Mouse (Mus musculus) T-helper 2 cell (primary cell): ENCODE measurements at regions not wholly inside any gene's neighbourhood (a gene's known extent, or its start where the extent isn't known, plus 50 kb on each side); places are given as distances from the start of the nearest gene placed in this dataset.
"Not testable (repeated sequence)": the region's sequence is repeated elsewhere in the genome, so short reads cannot be mapped to it uniquely, and the experiment has no call there.

ENCODE experiments used
- in situ Hi-C: fragments of 300-600 bp; cut with MboI, MseI; formaldehyde crosslinking; loops from one replicate; pipeline ENCODE4 v1.15.1; 2025; ENCODE audit warnings: high pct_unique_total_duplicates

- in situ Hi-C loops = no loop called here
Observed at GRCm38 (mm10) chr3:56981305-56981660, 320.5 kb downstream of the Tm4sf1 start.

- in situ Hi-C loops = no loop called here
Observed at GRCm38 (mm10) chr3:56980593-56981304, 321.0 kb downstream of the Tm4sf1 start.

- in situ Hi-C loops = no loop called here
Observed at GRCm38 (mm10) chr3:56966008-56966407, 335.8 kb downstream of the Tm4sf1 start.

GRCm38 (mm10) chr3:56965444-56965843 is 336.3 kb downstream of the Tm4sf1 start:
- in situ Hi-C loops = no loop called here

GRCm38 (mm10) chr3:56964156-56964555 is 337.6 kb downstream of the Tm4sf1 start:
- in situ Hi-C loops = no loop called here

GRCm38 (mm10) chr3:56963251-56963650 is 338.5 kb downstream of the Tm4sf1 start:
- in situ Hi-C loops = no loop called here

- in situ Hi-C loops = no loop called here
Observed at GRCm38 (mm10) chr3:56962248-56963013, 339.4 kb downstream of the Tm4sf1 start.

GRCm38 (mm10) chr3:56956978-56957377 is 344.8 kb downstream of the Tm4sf1 start:
- in situ Hi-C loops = no loop called here

- in situ Hi-C loops = no loop called here
Observed at GRCm38 (mm10) chr3:56955799-56956121, 346.0 kb downstream of the Tm4sf1 start.

GRCm38 (mm10) chr3:56955098-56955798 is 346.5 kb downstream of the Tm4sf1 start:
- in situ Hi-C loops = no loop called here

- in situ Hi-C loops = not testable (repeated sequence)
Observed at GRCm38 (mm10) chr3:56942557-56942956, 359.2 kb downstream of the Tm4sf1 start.

GRCm38 (mm10) chr3:56928940-56929339 is 372.8 kb downstream of the Tm4sf1 start:
- in situ Hi-C loops = not testable (repeated sequence)

GRCm38 (mm10) chr3:56898491-56898890 is 403.3 kb downstream of the Tm4sf1 start:
- in situ Hi-C loops = no loop called here

- in situ Hi-C loops = no loop called here
Observed at GRCm38 (mm10) chr3:56877062-56877461, 424.7 kb downstream of the Tm4sf1 start.

GRCm38 (mm10) chr3:56863591-56863990 is 438.2 kb downstream of the Tm4sf1 start:
- in situ Hi-C loops = loop anchor here (10.0 kb wide), 1 partner anchor 1819 kb away; no protein-coding TSS in a partner anchor

- in situ Hi-C loops = loop anchor here (10.0 kb wide), 1 partner anchor 1815 kb away; no protein-coding TSS in a partner anchor
Observed at GRCm38 (mm10) chr3:56859841-56860240, 441.9 kb downstream of the Tm4sf1 start.

GRCm38 (mm10) chr3:56845462-56845770 is 456.4 kb downstream of the Tm4sf1 start:
- in situ Hi-C loops = no loop called here

GRCm38 (mm10) chr3:56844681-56845461 is 456.9 kb downstream of the Tm4sf1 start:
- in situ Hi-C loops = no loop called here

- in situ Hi-C loops = no loop called here
Observed at GRCm38 (mm10) chr3:56837176-56837575, 464.6 kb downstream of the Tm4sf1 start.

GRCm38 (mm10) chr3:56830315-56831097 is 471.3 kb downstream of the Tm4sf1 start:
- in situ Hi-C loops = no loop called here

GRCm38 (mm10) chr3:56824157-56824556 is 477.6 kb downstream of the Tm4sf1 start:
- in situ Hi-C loops = no loop called here
